Mouse (Mus musculus): ENCODE measurements around the gene P4ha1. TPM values are rescaled to one million over a fixed set of nuclear protein-coding genes. Genes with fewer than 3 reads are reported as not detected.
A peak's percentile ranks its signal among the peaks of the same experiment; 100 is the strongest.

The P4ha1 gene
- total and polyA plus RNA-seq, 2 experiments from 2014 or later: 13.4 to 29.3 TPM

GRCm38 (mm10) chr10:59322271-59322670, 825 bp upstream of the P4ha1 start:
- Histone ChIP-seq H3K36me3 (ENCODE audit: insufficient read depth) (no peaks in the 10 kb centered on the region), H3K4me1 (ENCODE audit: insufficient read depth) (0 out of 2 replicates have a peak, but pooled peaks cover 4% of the 10 kb centered on the region), H3K9me3 (ENCODE audit: low read length) (no peaks in the 10 kb centered on the region), H3K4me3 (ENCODE audit: low read depth, low read length) (peak overlapping the region; percentile 95; the same call in 1 of the 2 replicates), H3K27ac (ENCODE audit: low read depth, low read length) (peak overlapping the region; percentile 74; the same call in 1 of the 2 replicates), H3K9ac (0 out of 2 replicates have a peak overlapping the region, but pooled peaks have one; percentile 43), H3K27me3 (ENCODE audit: insufficient read depth, low read length) (no peaks in the 10 kb centered on the region), H3K4me2 (ENCODE audit: low read depth) (peak overlapping the region; percentile 78)
- 54% methylated on average over 4 of the region's 4 CpGs for WGBS
- ATAC-seq (no peak), DNase-seq (no peak)
- TF ChIP-seq CTCF (IDR thresholded peaks at IDR 0.05; ENCODE audit: low read depth): no peak

- DNase-seq (peak; percentile 71), ATAC-seq (peak; percentile 63)
Observed at GRCm38 (mm10) chr10:59323488-59324161, 529 bp downstream of the P4ha1 start.

GRCm38 (mm10) chr10:59324311-59325165, 1.4 kb downstream of the P4ha1 start:
- ATAC-seq (no peak), DNase-seq (no peak)
- H3K4me1 ChIP-seq (ENCODE audit: insufficient read depth): 0 out of 2 replicates have a peak, but pooled peaks cover 4% of the 10 kb centered on the region
- peak overlapping the region; percentile 78 for H3K4me2 ChIP-seq (ENCODE audit: low read depth)
- WGBS: 9% methylated on average over 15 of the region's 15 CpGs
- TF ChIP-seq CTCF (IDR thresholded peaks at IDR 0.05; ENCODE audit: low read depth): no peak
- H3K9ac ChIP-seq: peak overlapping the region; percentile 78
- H3K4me3 ChIP-seq (ENCODE audit: low read depth, low read length): peak overlapping the region; percentile 95
- H3K27me3 ChIP-seq (ENCODE audit: insufficient read depth, low read length): no peaks in the 10 kb centered on the region
- H3K36me3 ChIP-seq (ENCODE audit: insufficient read depth): no peaks in the 10 kb centered on the region
- H3K27ac ChIP-seq (ENCODE audit: low read depth, low read length): peak overlapping the region; percentile 88; the same call in 1 of the 2 replicates
- no peaks in the 10 kb centered on the region for H3K9me3 ChIP-seq (ENCODE audit: low read length)

More at GRCm38 (mm10) chr10:59323488-59324161, 529 bp downstream of the P4ha1 start:
- Histone ChIP-seq H3K4me2 (ENCODE audit: low read depth) (peak overlapping the region; percentile 78), H3K27me3 (ENCODE audit: insufficient read depth, low read length) (no peaks in the 10 kb centered on the region), H3K36me3 (ENCODE audit: insufficient read depth) (no peaks in the 10 kb centered on the region), H3K27ac (ENCODE audit: low read depth, low read length) (peak overlapping the region; percentile 88), H3K4me1 (ENCODE audit: insufficient read depth) (0 out of 2 replicates have a peak, but pooled peaks cover 4% of the 10 kb centered on the region), H3K4me3 (ENCODE audit: low read depth, low read length) (peak overlapping the region; percentile 95), H3K9ac (peak overlapping the region; percentile 78), H3K9me3 (ENCODE audit: low read length) (no peaks in the 10 kb centered on the region)
- no peak for TF ChIP-seq CTCF (IDR thresholded peaks at IDR 0.05; ENCODE audit: low read depth)
- WGBS: 2% methylated on average over 41 of the region's 49 CpGs

- ATAC-seq: no peak
- no peaks in the 10 kb centered on the region for H3K27me3 ChIP-seq (ENCODE audit: insufficient read depth, low read length)
- H3K9ac ChIP-seq: no peak overlapping the region
- 40% methylated on average over 8 of the region's 8 CpGs for WGBS
- H3K27ac ChIP-seq (ENCODE audit: low read depth, low read length): no peak overlapping the region
- no peaks in the 10 kb centered on the region for H3K36me3 ChIP-seq (ENCODE audit: insufficient read depth)
- TF ChIP-seq CTCF (IDR thresholded peaks at IDR 0.05; ENCODE audit: low read depth): no peak
- DNase-seq: no peak
- H3K4me1 ChIP-seq (ENCODE audit: insufficient read depth): 0 out of 2 replicates have a peak, but pooled peaks cover 4% of the 10 kb centered on the region
- no peak overlapping the region for H3K4me2 ChIP-seq (ENCODE audit: low read depth)
- H3K4me3 ChIP-seq (ENCODE audit: low read depth, low read length): no peak overlapping the region
- no peaks in the 10 kb centered on the region for H3K9me3 ChIP-seq (ENCODE audit: low read length)
Observed at GRCm38 (mm10) chr10:59326612-59327315, 3.7 kb downstream of the P4ha1 start.

GRCm38 (mm10) chr10:59327316-59327710, 4.2 kb downstream of the P4ha1 start:
- Histone ChIP-seq H3K27ac (ENCODE audit: low read depth, low read length) (no peak overlapping the region), H3K4me1 (ENCODE audit: insufficient read depth) (0 out of 2 replicates have a peak, but pooled peaks cover 4% of the 10 kb centered on the region), H3K4me3 (ENCODE audit: low read depth, low read length) (no peak overlapping the region), H3K36me3 (ENCODE audit: insufficient read depth) (no peaks in the 10 kb centered on the region), H3K9ac (no peak overlapping the region), H3K4me2 (ENCODE audit: low read depth) (no peak overlapping the region), H3K9me3 (ENCODE audit: low read length) (no peaks in the 10 kb centered on the region), H3K27me3 (ENCODE audit: insufficient read depth, low read length) (no peaks in the 10 kb centered on the region)
- WGBS: 71% methylated on average over 3 of the region's 3 CpGs
- no peak for ATAC-seq
- no peak for TF ChIP-seq CTCF (IDR thresholded peaks at IDR 0.05; ENCODE audit: low read depth)
- no peak for DNase-seq

- Histone ChIP-seq H3K4me3 (ENCODE audit: low read depth, low read length) (no peak overlapping the region), H3K9me3 (ENCODE audit: low read length) (no peaks in the 10 kb centered on the region), H3K9ac (no peak overlapping the region), H3K27ac (ENCODE audit: low read depth, low read length) (no peak overlapping the region), H3K36me3 (ENCODE audit: insufficient read depth) (no peaks in the 10 kb centered on the region), H3K4me2 (ENCODE audit: low read depth) (no peak overlapping the region), H3K27me3 (ENCODE audit: insufficient read depth, low read length) (no peaks in the 10 kb centered on the region), H3K4me1 (ENCODE audit: insufficient read depth) (no peaks in the 10 kb centered on the region)
- TF ChIP-seq CTCF (IDR thresholded peaks at IDR 0.05; ENCODE audit: low read depth): no peak
- WGBS: 82% methylated on average over 6 of the region's 6 CpGs
- ATAC-seq: no peak
- DNase-seq: no peak
Observed at GRCm38 (mm10) chr10:59331546-59332256, 8.6 kb downstream of the P4ha1 start.
